Mouse (Mus musculus): Measurements from ENCODE around the gene Nacc2. TPM values are rescaled to one million over a fixed set of nuclear protein-coding genes. Genes with fewer than 3 reads are reported as not detected.

The Nacc2 gene
- total RNA-seq, 1 experiment from 2014 or later, result 36.6 TPM

- peak; percentile 72 for DNase-seq
Measured at GRCm38 (mm10) chr2:26139545-26140206, 16.7 kb upstream of the Nacc2 start.

- no peak for DNase-seq
Measured at GRCm38 (mm10) chr2:26139034-26139544, 16.1 kb upstream of the Nacc2 start.

GRCm38 (mm10) chr2:26138252-26139033, 15.4 kb upstream of the Nacc2 start:
- no peak for DNase-seq

GRCm38 (mm10) chr2:26134591-26134990, 11.6 kb upstream of the Nacc2 start:
- DNase-seq, result no peak

- peak; percentile 92 for DNase-seq
Measured at GRCm38 (mm10) chr2:26132628-26133551, 9.9 kb upstream of the Nacc2 start.

- no peak for DNase-seq
Measured at GRCm38 (mm10) chr2:26131327-26131726, 8.3 kb upstream of the Nacc2 start.

GRCm38 (mm10) chr2:26129962-26130361, 6.9 kb upstream of the Nacc2 start:
- DNase-seq, result no peak

GRCm38 (mm10) chr2:26129346-26129745, 6.3 kb upstream of the Nacc2 start:
- DNase-seq, result no peak

GRCm38 (mm10) chr2:26122171-26123078, 595 bp downstream of the Nacc2 start:
- peak; percentile 80 for DNase-seq

GRCm38 (mm10) chr2:26121541-26122083, 1.4 kb downstream of the Nacc2 start:
- no peak for DNase-seq

GRCm38 (mm10) chr2:26119626-26120025, 3.4 kb downstream of the Nacc2 start:
- DNase-seq, result no peak

GRCm38 (mm10) chr2:26119310-26119592, 3.8 kb downstream of the Nacc2 start:
- no peak for DNase-seq

- DNase-seq, result peak; percentile 36
Measured at GRCm38 (mm10) chr2:26118584-26119309, 4.3 kb downstream of the Nacc2 start.

- DNase-seq, result no peak
Measured at GRCm38 (mm10) chr2:26117580-26117979, 5.4 kb downstream of the Nacc2 start.

GRCm38 (mm10) chr2:26116550-26116949, 6.5 kb downstream of the Nacc2 start:
- no peak for DNase-seq

- no peak for DNase-seq
Measured at GRCm38 (mm10) chr2:26115215-26115614, 7.8 kb downstream of the Nacc2 start.

GRCm38 (mm10) chr2:26108237-26108636, 14.8 kb downstream of the Nacc2 start:
- no peak for DNase-seq

- DNase-seq, result no peak
Measured at GRCm38 (mm10) chr2:26107011-26107410, 16.0 kb downstream of the Nacc2 start.

GRCm38 (mm10) chr2:26106233-26106632, 16.8 kb downstream of the Nacc2 start:
- DNase-seq, result no peak

- no peak for DNase-seq
Measured at GRCm38 (mm10) chr2:26100296-26100695, 22.7 kb downstream of the Nacc2 start.

- DNase-seq, result no peak
Measured at GRCm38 (mm10) chr2:26099851-26100250, 23.2 kb downstream of the Nacc2 start.
